Mouse (Mus musculus) limb, embryonic 14.5 days (tissue): ENCODE data around the gene Dpy19l3. TPM values are rescaled to one million over a fixed set of nuclear protein-coding genes. Genes with fewer than 3 reads are reported as not detected.

Experiments
- ATAC-seq: fragments of 200-750 bp; cut with Nextera tagmentation; 2 replicates; pipeline ENCODE4 v1.8.0; 2017; ENCODE audit warnings: low read depth, moderate number of reproducible peaks, moderate TSS enrichment; ENCODE audit not compliant: low FRiP score
- DNase-seq: peaks from one replicate; pipeline ENCODE4 v3.0.0-alpha.2; 2015; ENCODE audit warnings: low spot score
- H3K27ac ChIP-seq: fragments of 300-500 bp; sonication (generic); replicated peaks from 2 replicates; pipeline ENCODE4 v1.5.1; 2014; ENCODE audit warnings: low read depth, mild to moderate bottlenecking, low read length, moderate library complexity, mixed read lengths
- H3K27me3 ChIP-seq: fragments of 300-500 bp; sonication (generic); 2 replicates; pipeline ENCODE4 v1.6.1; 2014; ENCODE audit warnings: low read length, mixed read lengths; ENCODE audit not compliant: control insufficient read depth, insufficient read depth
- H3K36me3 ChIP-seq: fragments of 300-500 bp; sonication (generic); 2 replicates; pipeline ENCODE4 v1.6.1; 2014; ENCODE audit warnings: mild to moderate bottlenecking, low read length, moderate library complexity, mixed read lengths; ENCODE audit not compliant: control insufficient read depth, insufficient read depth
- H3K4me1 ChIP-seq: fragments of 300-500 bp; sonication (generic); 2 replicates; pipeline ENCODE4 v1.6.1; 2014; ENCODE audit warnings: antibody characterized with exemption, low read length, mixed read lengths; ENCODE audit not compliant: control insufficient read depth, insufficient read depth
- H3K4me2 ChIP-seq: fragments of 300-500 bp; sonication (generic); replicated peaks from 2 replicates; pipeline ENCODE4 v1.6.1; 2014; ENCODE audit warnings: low read depth, mild to moderate bottlenecking, low read length, moderate library complexity; ENCODE audit not compliant: severe bottlenecking
- H3K4me3 ChIP-seq: fragments of 300-500 bp; sonication (generic); replicated peaks from 2 replicates; pipeline ENCODE4 v1.5.1; 2014; ENCODE audit warnings: low read length
- H3K9ac ChIP-seq: fragments of 300-500 bp; sonication (generic); 2 replicates; pipeline ENCODE4 v1.6.1; 2014; ENCODE audit warnings: mild to moderate bottlenecking, low read depth, low read length, moderate library complexity; ENCODE audit not compliant: severe bottlenecking
- H3K9me3 ChIP-seq: fragments of 300-500 bp; sonication (generic); 2 replicates; pipeline ENCODE4 v1.6.1; 2016; ENCODE audit warnings: low read length; ENCODE audit not compliant: control insufficient read depth
- POLR2A ChIP-seq: fragments of 200-500 bp; IDR thresholded peaks from 2 replicates; pipeline ENCODE4 v1.8.0; 2012; ENCODE audit warnings: inconsistent platforms, mild to moderate bottlenecking, moderate library complexity, borderline replicate concordance; ENCODE audit not compliant: insufficient read depth, insufficient read length; ENCODE audit errors: extremely low read depth
- WGBS: fragments of 180-500 bp; shearing (Covaris S2); extraction: QIAGEN DNeasy Blood & Tissue Kit; methylation state at CpG from one replicate; pipeline ENCODE4 v1.1.7; 2014; 5-methylcytosine and 5-hydroxymethylcytosine counted together
- polyA plus RNA-seq, 2 experiments: library from polyadenylated mRNA; depleted of rRNA in 1 of 2; stranded (reverse) in 1 of 2; unstranded in 1 of 2; fragments of >200 nt; fragmentation: Nextera tagmentation in 1 of 2; extraction: Ambion mirVana in 1 of 2; gene quantifications; 2 replicates each; pipeline versions ENCODE4 v1.2.1 to v1.2.3; 2012 to 2014

The Dpy19l3 gene
- polyA plus RNA-seq, 2 experiments: 15.9 to 34.7 TPM

DNA sequence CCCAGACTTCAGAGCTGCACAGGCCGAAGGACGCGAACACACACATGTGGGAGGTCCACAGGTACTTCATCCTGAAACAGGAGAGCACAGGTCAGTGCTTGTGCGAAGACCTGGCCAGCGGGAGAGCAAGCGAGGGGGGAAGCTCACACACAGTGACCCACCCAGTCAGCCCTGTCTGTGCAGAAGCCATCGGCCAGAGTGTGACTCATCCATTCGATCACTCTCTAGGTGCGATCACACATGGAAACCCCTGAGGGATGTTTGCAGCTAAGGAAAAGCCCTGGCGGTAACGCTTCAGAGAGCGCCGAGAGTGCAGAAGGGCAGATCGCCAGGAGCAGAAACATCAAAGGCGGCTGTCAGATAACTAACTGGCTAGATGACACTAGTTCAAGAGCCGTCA lies 46.2 kb downstream of the Dpy19l3 start:
- no peak for ATAC-seq
- TF ChIP-seq POLR2A: no peak
- H3K9ac ChIP-seq: no peak overlapping the region
- H3K27ac ChIP-seq: no peak overlapping the region
- H3K4me3 ChIP-seq: no peak overlapping the region
- no peak overlapping the region for H3K4me2 ChIP-seq
- H3K4me1 ChIP-seq: no peaks in the 10 kb centered on the region
- WGBS: 88% methylated on average over 16 of the region's 16 CpGs
- peaks cover 42% of the 10 kb centered on the region for H3K36me3 ChIP-seq
- no peak for DNase-seq
- no peaks in the 10 kb centered on the region for H3K9me3 ChIP-seq
- no peaks in the 10 kb centered on the region for H3K27me3 ChIP-seq

DNA sequence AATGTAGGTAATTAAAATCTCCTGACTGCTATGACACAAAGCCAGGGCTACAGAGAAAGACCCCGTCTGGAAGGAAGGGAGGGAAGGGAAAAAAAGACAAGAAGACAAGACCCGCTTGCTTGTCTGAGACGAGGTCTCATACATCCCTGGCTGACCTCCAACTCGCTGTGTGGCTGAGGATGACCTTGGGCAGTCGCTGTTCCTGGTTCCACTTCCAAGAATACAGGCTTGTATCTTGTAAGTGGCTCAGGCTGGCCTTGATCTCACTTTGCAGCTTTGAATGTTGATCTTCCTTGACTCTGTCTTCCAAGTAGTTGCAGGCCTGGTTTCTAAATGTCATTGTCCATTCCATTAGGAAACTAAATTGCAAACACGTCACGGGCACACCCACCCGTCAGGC lies 55.2 kb downstream of the Dpy19l3 start:
- Histone ChIP-seq H3K27ac (no peak overlapping the region), H3K4me1 (no peaks in the 10 kb centered on the region), H3K4me3 (no peak overlapping the region), H3K36me3 (peaks cover 40% of the 10 kb centered on the region), H3K9ac (no peak overlapping the region), H3K27me3 (no peaks in the 10 kb centered on the region), H3K9me3 (no peaks in the 10 kb centered on the region), H3K4me2 (no peak overlapping the region)
- WGBS: 94% methylated on average over 8 of the region's 8 CpGs
- no peak for TF ChIP-seq POLR2A
- no peak for ATAC-seq
- no peak for DNase-seq

DNA sequence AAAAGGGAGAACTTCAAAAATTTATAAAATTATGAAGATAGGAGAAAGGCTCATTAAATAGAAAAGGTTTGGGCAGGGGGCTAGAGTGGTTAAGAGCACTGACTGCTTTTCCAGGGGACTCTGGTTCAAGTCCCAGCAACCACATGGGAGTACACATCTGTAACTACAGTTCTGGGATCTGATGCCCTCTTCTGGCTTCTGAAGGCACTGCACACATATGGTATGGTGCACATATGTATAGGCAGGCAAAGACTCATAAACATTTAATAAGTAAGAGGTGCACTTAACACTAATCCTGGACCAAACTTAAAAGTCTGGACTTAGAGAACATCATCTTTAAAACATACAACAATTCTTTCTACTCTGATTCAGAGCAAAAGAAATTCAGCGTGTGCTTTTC lies 56.2 kb downstream of the Dpy19l3 start:
- WGBS: 90% methylated on average over 1 of the region's 1 CpGs
- Histone ChIP-seq H3K27ac (no peak overlapping the region), H3K36me3 (peaks cover 35% of the 10 kb centered on the region), H3K4me1 (no peaks in the 10 kb centered on the region), H3K9ac (no peak overlapping the region), H3K9me3 (no peaks in the 10 kb centered on the region), H3K4me3 (no peak overlapping the region), H3K27me3 (no peaks in the 10 kb centered on the region), H3K4me2 (no peak overlapping the region)
- TF ChIP-seq POLR2A: no peak
- DNase-seq (no peak), ATAC-seq (no peak)

GRCm38 (mm10) chr7:35692641-35693040 lies 61.6 kb downstream of the Dpy19l3 start:
- no peaks in the 10 kb centered on the region for H3K9me3 ChIP-seq

DNA sequence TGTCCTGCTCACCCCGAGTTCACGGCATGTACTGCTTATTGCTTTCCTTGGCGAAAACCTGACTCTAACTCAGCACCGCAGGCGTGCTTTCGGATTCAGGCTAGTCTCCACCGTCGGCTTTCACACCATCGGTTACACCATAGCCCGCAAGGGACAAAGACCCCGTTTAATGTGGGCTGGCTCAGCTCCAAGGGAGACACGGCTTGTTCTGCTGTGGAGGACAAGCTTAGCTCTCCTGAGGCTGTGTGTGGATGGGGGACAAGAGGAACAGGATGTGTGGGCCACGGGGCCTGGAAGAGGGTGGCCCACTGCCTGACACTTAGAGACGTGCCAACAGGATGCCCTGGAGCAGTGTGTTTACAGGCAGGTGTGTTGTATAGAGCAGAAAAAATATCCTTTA lies 62.1 kb downstream of the Dpy19l3 start:
- no peak overlapping the region for H3K9ac ChIP-seq
- H3K27ac ChIP-seq: no peak overlapping the region
- no peaks in the 10 kb centered on the region for H3K27me3 ChIP-seq
- no peak for TF ChIP-seq POLR2A
- H3K36me3 ChIP-seq: peaks cover 28% of the 10 kb centered on the region; the same call in 1 of the 2 replicates
- peaks cover 7% of the 10 kb centered on the region for H3K4me1 ChIP-seq
- no peak overlapping the region for H3K4me3 ChIP-seq
- ATAC-seq: no peak
- no peak overlapping the region for H3K4me2 ChIP-seq
- no peak for DNase-seq
- 75% methylated on average over 14 of the region's 14 CpGs for WGBS
- no peaks in the 10 kb centered on the region for H3K9me3 ChIP-seq

More at GRCm38 (mm10) chr7:35692641-35693040, 61.6 kb downstream of the Dpy19l3 start:
- 97% methylated on average over 12 of the region's 12 CpGs for WGBS
- H3K4me1 ChIP-seq: peaks cover 3% of the 10 kb centered on the region; the same call in 1 of the 2 replicates
- DNase-seq: no peak
- no peak for ATAC-seq
- H3K9ac ChIP-seq: no peak overlapping the region
- no peak overlapping the region for H3K27ac ChIP-seq
- no peaks in the 10 kb centered on the region for H3K27me3 ChIP-seq
- no peak overlapping the region for H3K4me2 ChIP-seq
- TF ChIP-seq POLR2A: no peak
- peaks cover 28% of the 10 kb centered on the region; the same call in 1 of the 2 replicates for H3K36me3 ChIP-seq
- H3K4me3 ChIP-seq: no peak overlapping the region
